Mouse (Mus musculus) thymus, postnatal 4 days (tissue): ENCODE data around the gene Olfr118.
"Not testable (repeated sequence)": the region's sequence is repeated elsewhere in the genome, so short reads cannot be mapped to it uniquely, and the experiment has no call there.

ENCODE experiments used
- DNase-seq: peaks from one replicate; pipeline ENCODE4 v3.0.0; 2021

Gene Olfr118

DNA sequence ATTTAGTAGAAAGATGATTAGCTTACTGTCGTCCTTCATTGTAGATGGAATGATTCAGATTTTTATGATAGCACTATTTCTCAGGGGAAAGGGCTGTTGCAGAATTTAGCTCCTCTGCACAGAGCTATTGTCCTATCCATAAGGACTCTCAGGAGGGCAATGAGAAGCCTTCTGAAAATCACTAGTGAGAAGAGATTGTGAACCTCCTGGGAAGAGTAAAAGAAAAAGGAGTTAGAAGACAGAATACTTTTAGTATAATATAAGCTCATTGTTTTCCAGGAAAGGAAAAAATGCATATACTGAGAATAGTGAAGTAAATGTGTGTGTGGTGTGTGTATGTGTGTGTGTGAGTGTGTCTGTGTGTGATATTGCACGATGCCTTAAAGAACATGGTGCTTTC is at the start of gene Olfr118:
Gene Olfr118 (plus strand): TSS at position 301 of the 400 bp plus-strand sequence.
- no peak for DNase-seq

DNA sequence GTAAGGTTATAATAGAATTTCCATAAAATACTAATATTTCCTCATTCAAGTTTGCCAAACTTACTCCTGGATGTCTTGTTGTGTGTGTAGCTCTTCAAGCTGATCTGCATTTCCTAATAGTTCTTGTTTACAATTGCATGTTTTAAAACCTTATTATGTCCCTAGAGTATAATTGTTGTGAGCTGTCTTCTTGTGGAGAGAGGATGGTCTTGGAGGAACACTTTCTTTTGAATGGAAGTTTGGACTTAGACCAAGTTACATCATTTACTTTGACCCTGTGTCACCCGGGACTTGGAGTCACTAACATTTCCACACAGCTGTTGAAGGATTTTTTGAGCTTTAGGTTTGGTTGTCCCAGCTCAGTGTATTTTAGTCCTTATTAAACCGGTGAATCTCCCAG is 39.8 kb upstream of the Olfr118 start, which contains the start of the genes Olfr115 and Olfr116:
Gene Olfr115 (minus strand): TSS at position 101 of the 400 bp plus-strand sequence.
Gene Olfr116 (minus strand): TSS at position 191 of the 400 bp plus-strand sequence.
- DNase-seq = no peak

DNA sequence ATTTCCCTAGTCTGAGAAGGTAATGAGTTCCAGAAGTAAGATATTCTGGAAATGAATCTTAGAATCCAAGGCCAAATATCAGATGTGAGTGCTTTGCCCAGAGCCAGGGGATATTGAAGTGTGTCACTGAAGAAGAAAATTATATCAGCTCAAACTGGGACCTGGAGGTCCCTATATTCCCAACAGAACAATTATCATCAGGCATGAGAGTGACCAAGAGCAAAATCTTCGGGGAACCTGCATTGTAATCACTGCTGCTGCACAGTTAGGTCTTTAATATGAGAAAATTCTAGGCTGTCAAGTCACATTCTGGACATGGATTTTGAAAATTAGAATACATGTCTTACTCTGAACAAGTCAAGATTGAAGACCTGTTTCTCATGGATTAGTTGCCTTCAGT is 3.1 kb upstream of the Olfr118 start, which contains the start of gene Olfr117:
Gene Olfr117 (minus strand): TSS at position 101 of the 400 bp plus-strand sequence.
- DNase-seq = no peak

DNA sequence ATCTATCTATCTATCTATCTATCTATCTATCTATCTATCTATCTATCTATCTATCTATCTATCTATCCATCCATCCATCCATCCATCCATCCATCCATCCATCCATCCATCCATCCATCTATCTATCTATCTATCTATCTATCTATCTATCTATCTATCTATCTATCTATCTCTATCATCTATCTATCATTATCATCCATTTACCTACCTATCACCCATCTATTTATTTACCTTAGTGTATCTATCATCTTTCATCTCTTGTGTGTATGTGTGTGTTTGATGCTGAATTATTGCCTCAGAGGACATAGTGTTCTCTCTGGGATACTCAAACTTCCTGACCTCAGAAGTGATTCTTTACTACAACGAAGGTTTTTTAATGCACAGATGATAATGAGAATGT is 29.5 kb downstream of the Olfr118 start, which contains the start of gene Olfr119:
Gene Olfr119 (plus strand): TSS at position 301 of the 400 bp plus-strand sequence.
- DNase-seq = not testable (repeated sequence)

DNA sequence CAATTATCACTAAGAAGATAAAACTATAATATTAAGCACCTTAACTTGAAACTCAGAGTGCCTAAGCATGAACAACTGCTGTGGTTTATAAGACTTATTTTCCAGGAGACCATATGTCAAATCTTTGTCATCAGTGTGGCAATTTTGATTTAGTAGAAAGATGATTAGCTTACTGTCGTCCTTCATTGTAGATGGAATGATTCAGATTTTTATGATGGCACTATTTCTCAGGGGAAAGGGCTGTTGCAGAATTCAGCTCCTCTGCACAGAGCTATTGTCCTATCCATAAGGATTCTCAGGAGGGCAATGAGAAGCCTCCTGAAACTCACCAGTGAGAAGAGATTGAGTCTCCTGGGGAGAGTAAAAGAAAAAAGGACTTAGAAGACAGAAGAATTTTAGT is 54.7 kb downstream of the Olfr118 start, which contains the start of gene Olfr120:
Gene Olfr120 (plus strand): TSS at position 301 of the 400 bp plus-strand sequence.
- DNase-seq = no peak
